Mouse (Mus musculus): ENCODE data around the gene Fxyd7.

Gene Fxyd7

GRCm38 (mm10) chr7:31050487-31050886, 780 bp downstream of the Fxyd7 start:
- no peak for DNase-seq

GRCm38 (mm10) chr7:31049846-31050281, 1.4 kb downstream of the Fxyd7 start:
- no peak for DNase-seq

DNA sequence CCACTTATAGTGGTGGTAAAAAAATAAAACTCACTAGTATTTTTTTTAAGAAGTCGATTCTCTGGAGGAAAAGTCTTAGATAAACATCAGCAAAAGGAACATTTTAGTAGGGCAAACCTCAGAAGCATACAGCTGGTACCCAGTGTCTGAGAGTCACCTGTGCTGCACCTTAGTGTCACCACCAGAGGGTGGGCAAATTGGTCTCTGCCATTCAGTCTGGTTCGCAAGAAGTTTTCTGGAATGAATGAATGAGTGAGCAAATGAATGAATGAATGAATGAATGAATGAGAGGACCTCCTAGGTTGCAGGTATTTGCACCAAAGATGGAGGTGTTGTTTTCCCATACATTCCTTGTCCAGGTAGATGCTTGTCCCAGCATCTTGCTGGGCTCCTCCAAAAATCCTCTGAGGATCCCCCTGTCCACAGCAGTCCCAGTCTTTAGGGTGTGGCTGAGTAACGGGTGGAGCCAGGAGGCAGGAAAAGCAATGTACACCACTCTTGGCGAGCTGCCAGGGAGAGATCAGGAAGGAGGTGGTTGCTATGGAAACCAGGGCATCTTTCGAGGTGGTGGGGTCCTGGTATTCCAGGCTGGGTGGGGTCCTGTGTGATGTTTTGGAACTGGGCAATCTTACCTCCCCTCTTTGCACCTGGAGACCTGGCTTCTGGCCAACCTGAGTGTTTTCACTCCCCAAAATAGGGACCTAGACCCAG, 2.0 kb downstream of the Fxyd7 start:
- peak; percentile 67 to 78 for DNase-seq

DNA sequence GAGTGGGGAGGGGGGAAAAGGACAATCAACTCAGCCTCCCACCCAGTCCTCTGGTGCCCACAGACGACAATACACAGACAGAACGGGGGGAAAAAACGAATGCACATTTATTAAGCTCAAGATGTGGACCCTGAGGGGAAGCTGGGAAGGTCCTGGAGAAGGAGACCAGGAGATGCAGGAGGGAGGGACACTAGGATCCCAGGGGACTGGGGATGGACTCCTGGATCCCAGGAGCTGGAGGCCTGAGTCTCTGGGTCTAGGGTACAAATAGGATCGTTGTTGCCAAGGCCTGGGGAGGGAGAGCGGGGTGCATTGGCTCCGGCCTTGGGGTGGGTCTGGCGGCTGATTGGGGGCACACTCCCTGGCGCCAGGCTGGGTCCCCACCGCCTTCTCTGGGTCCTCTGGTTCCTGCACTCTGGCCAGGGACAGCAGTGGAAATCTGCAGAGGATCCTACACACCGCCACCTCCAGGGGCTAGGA, 8.8 kb downstream of the Fxyd7 start, which contains the start of gene Fxyd5:
Fxyd5 (minus strand) TSS at position 51 of the 480 bp plus-strand sequence.
- no peak for DNase-seq

DNA sequence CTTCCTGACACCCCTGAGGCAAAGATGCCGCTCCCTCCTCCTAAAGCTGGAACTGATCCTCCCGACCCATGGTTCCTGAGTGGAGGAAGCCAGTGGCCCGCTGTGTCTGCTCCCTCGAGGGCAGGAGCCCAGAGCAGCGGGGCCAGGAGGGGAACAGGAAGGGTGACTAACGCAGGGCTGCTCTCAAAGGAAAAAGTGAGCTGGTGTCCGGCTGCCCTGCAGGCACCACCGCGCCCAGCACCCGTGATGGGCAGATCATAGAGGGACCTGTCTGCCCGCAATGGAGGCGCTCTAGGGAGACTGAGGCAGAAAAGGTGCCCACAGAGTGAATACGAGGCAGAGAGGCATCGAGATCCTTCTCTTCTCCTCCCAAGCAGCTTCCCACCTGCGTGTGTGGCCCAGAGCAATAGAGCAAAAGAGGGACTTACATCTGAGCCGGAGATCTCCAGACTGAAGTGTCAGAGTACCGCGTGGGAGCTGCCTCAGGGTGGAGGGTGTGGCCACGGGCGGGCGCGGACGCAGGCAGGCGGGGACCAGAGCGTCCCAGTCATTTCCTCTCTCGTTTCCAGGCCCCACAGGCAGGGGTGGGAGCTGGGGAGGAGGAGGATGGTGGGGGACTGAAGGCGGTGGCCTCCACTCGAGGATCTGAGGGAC, 9.5 kb downstream of the Fxyd7 start:
- DNase-seq, result no peak

GRCm38 (mm10) chr7:31041023-31041407, 10.3 kb downstream of the Fxyd7 start:
- DNase-seq, result no peak

DNA sequence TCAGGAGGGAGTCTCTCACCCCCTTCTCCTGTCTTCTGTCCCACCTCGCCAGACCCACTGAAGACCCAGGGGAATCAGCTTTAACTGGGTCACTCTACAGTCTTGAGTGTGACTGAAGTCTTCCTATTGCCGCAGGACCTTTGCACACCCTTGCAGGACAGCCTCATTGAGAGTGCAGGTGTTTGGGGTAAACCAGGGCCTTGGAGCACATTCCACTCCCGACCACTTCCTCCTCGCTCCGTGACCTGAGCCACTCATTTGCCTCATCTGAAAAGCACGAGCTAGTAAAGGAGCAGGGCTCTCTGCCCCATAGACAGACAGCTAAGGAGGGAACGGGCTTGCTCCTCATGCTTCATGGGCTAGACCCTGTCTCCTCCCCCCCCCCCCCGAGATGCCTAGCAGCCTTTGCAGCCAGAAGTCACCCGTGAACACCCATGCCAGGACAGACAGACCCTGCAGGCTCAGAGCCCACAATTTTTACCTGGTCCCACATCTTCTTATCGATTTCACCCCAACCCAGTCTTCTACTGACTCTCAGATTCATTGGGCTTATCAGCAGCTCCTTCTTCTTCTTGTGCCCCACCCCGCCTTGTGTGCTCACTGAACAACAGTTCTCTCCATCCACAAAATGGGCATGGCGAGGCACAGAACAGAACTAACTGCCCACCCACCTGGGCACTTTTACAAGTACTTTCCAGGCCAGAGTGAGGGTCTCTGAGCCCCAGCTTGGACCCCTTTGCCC, 10.8 kb downstream of the Fxyd7 start:
- no peak for DNase-seq

GRCm38 (mm10) chr7:31039011-31039410, 12.3 kb downstream of the Fxyd7 start:
- no peak for DNase-seq

DNA sequence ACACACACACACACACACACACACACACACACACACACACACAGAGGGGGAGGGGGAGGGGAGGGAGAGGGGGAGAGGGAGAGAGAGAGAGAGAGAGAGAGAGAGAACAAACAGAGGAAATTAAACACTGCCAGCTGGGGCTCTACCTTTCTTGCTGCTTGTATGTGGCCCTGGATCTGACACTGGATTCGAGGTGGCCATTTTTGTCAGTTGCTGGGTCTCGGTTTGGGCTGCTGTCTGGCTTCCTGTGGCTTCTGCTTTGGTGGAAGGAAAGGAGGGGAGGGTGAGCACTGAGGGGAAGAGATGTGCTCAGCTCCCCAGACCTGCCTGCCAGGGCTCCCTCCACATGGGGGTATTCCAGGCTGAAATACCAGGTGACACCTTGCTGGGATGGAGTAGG, 13.6 kb downstream of the Fxyd7 start:
- DNase-seq, result no peak

DNA sequence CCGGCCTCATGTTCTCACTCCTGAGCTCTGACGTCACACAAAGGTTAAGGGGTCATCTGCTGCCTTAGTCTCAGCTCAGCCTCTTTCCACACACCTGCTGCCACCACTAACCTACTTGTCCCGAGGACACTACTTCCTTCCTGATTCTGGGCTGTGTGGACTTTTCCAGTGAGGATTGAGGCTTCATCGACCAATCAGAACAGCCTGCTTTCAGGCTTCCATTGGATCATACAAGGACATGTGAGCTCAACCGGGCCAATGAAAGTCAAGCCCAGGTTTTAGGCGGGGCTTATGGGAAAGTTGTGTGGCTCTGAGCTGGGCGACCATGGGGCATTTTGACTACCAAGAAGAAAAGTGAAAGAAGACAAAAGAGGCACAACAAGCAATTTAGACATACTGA, 14.3 kb downstream of the Fxyd7 start:
- DNase-seq, result no peak

DNA sequence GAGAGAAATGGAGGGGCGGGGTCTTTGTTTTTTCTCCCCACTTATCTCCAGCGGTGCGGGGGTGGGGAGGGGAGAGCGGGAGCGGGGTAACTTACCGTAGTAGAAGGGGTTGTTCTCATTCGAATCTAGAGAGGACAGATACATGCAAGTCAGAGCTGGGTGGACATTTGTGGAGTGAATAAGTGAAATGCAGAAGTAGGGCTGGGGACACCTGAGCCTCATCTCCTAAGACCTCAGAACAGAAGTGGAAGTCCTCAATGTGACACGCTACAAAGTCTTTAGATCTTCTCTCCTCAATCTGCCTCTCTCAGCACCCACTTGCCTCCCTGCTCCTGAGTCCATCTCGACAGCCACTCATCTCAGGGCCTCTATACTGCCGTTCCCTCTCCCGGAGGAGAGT, 16.0 kb downstream of the Fxyd7 start:
- no peak for DNase-seq

DNA sequence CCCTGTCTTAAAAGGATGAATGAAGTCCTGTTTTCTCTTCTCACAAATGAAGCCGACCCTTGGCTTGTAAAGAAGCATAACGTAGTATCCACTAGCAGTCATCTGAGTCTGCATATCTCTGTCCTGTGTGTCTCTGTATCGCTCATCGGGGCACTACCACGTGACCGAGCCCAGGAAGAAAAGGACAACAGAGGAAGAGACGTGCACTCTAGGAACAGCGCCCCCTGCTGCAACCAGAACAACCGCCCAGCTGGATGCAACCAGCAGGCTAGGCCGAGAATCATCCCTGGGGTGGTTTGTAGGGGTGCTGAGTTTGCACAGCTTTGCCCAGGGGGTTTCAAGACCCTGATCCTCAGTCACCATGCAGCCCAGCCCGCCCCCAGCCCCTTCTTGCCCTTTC, 16.5 kb downstream of the Fxyd7 start:
- no peak for DNase-seq

DNA sequence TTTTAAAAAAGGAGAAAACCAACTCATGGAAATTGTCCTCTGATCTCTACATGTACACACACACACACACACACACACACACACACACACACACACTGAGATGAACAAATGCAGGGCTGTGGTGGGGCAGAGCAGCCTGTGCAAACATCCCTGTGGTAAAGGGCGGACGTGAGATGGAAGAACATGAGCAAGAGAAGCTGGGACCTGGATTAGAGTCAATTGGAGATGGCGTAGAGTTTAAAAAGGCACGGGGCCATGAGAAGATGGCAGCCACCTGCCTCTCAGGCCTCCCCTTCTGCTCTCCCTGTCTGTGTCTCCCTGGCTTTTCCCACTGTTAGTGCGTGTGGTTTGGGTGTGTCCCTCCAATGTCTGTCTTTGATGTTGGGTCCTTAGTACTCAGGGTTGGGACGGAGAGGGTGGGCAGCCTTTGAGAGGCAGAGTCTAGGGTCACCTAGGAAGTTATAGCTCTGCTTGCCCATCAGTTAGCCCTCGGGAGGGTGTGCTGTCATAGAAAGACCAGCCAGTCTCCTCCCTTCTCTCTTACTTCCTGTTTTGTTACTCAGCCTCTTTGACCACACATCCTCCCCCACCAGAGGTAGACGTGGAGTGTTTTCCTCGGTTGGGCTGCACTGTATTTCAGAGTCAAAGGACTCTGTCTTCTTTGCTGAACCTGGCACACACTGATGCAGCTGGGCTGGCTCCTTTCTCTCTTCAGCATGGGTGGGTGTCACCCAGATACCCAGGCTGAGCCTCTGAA, 17.7 kb downstream of the Fxyd7 start:
- DNase-seq, result no peak

- no peak for DNase-seq
These were observed 19.5 kb downstream of the Fxyd7 start for GRCm38 (mm10) chr7:31031731-31032130.

- DNase-seq, result no peak
These were observed 20.6 kb downstream of the Fxyd7 start for GRCm38 (mm10) chr7:31030717-31031116.

- no peak for DNase-seq
These were observed 22.7 kb downstream of the Fxyd7 start for GRCm38 (mm10) chr7:31028609-31029008.

DNA sequence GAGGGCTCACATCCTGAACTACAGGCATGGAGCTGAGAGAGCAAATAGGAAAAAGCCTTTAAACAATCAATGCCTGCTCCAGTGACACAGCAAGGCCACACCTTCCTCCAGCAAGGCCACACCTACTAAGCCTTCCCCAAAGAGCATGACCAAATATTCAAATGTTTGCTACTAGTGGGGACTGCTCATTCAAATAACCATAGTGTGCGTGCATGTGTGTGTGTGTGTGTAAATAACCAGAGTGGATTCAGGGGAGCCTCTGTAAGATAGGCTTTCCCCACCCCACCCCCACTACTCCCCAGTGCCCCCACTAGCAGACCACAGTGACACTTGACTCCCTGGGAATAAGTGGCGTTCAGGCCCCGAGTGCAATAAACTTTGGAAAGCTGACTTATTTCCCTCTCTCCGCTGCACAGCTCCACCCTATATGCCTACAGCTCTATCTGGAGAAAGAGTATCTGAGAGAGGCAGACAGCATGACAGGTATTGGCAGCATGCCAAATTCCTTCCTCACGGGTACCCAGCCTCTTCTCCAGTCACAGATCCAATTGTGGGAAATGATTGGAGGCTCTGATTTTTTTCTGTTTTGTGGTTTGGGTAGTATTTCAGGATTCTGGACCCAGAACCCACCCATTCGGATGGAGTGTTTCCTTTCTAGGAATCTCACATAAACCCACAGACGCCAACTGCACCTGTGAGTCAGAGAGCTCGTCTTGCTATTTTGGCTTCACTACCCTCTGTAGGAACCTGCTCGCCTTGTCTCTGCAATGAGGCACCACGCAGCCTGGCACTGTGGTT, 34.0 kb downstream of the Fxyd7 start:
- DNase-seq, result no peak

- no peak for DNase-seq
These were observed 38.3 kb downstream of the Fxyd7 start for GRCm38 (mm10) chr7:31012971-31013370.

GRCm38 (mm10) chr7:31008889-31009288, 42.4 kb downstream of the Fxyd7 start:
- no peak for DNase-seq

- no peak for DNase-seq
These were observed 43.1 kb downstream of the Fxyd7 start for GRCm38 (mm10) chr7:31008175-31008574.

DNA sequence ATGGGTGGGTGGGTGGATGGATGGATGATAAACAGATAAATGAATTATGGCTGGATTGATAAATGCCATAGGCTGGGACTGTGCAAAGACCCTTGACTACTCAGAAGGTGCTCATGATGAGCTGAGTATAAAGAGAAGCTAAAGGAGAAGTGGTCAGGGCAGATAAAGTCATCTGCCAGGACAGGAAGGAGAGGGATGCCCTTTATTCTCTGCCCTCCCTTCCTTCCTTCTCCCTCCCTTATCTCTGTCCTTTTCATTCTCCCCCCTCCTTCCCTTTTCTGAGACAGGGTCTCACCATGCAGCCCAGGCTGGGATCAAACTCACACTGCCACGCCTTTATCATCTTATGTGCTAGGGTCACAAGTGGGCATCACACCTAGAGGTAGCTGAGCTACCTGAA, 43.5 kb downstream of the Fxyd7 start:
- no peak for DNase-seq

GRCm38 (mm10) chr7:31002650-31003049, 48.6 kb downstream of the Fxyd7 start:
- DNase-seq, result no peak
